Mouse (Mus musculus): ENCODE measurements around the gene Pm20d1. TPM values are rescaled to one million over a fixed set of nuclear protein-coding genes. Genes with fewer than 3 reads are reported as not detected.

Pm20d1 gene
- total RNA-seq, 2 experiments from 2014 or later, result 0.57 to 0.69 TPM

DNA sequence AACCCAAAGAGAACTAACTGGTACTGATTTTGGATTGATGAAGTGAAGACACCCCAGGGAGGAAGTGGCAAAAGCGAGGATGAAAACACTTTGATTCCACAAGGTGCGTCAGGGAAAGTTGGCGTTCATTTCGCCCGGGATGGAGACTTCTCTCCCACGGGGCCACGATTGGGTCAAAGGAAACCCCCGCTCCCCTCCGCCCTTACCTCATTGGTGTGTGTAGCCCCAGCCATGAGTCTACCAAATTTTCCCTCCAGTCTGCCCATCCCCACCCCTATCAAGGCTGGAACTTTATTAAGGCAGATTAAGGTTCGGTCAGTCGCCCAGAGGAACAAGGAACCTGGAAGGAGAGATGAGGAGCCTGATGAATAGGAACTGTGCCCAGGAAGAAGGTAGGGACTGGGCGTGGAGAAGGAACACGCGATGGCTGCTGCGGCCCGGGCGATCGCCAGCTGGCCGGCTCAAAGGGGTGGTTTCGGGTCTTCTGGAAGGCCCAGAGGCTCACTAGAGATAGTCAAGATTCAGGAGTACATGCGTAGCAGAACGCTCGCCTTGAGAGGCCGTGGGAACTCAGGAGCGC is 30.1 kb downstream of the Pm20d1 start, which contains the start of gene Slc41a1:
TSS of gene Slc41a1 (plus strand) at position 287 of the 580 bp plus-strand sequence.
- intact Hi-C loops (cut with DNase I), result no loop called here
- DNase-seq, result no peak

GRCm38 (mm10) chr1:131827787-131828258 is 30.6 kb downstream of the Pm20d1 start:
- intact Hi-C loops (cut with DNase I), result no loop called here
- peak; percentile 86 to 94 for DNase-seq

GRCm38 (mm10) chr1:131828297-131829126 is 31.3 kb downstream of the Pm20d1 start:
- intact Hi-C loops (cut with DNase I), result no loop called here
- DNase-seq, result no peak

- intact Hi-C loops (cut with DNase I), result no loop called here
- DNase-seq, result no peak
These were observed 32.1 kb downstream of the Pm20d1 start for GRCm38 (mm10) chr1:131829279-131829678.

- peak in 1 of 2 experiments; percentile 15 for DNase-seq
- intact Hi-C loops (cut with DNase I), result no loop called here
These were observed 33.4 kb downstream of the Pm20d1 start for GRCm38 (mm10) chr1:131830561-131830960.

GRCm38 (mm10) chr1:131830971-131831641 is 33.9 kb downstream of the Pm20d1 start:
- intact Hi-C loops (cut with DNase I), result no loop called here
- DNase-seq, result no peak

DNA sequence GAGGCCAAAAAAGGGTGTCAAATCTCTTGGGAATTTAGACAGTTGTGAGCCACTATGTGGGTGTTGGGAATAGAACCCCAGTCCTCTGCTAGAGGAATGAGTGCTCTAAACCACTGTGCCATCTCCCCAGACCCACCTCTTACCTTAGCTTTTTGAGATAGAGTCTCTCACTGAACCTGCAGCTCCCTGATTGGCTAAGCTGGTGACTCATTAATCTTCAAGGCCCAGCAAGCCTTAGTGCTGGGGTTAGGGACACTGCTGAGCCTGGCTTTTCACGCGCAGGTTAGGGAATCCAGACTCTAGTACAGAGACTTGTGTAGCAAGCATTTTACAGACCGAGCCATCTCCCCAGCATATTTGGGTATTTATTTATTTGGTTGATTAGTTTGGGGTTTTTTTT is 39.9 kb downstream of the Pm20d1 start:
- intact Hi-C loops (cut with DNase I), result no loop called here
- DNase-seq, result no peak

GRCm38 (mm10) chr1:131838542-131838941 is 41.4 kb downstream of the Pm20d1 start:
- intact Hi-C loops (cut with DNase I), result no loop called here
- DNase-seq, result no peak

DNA sequence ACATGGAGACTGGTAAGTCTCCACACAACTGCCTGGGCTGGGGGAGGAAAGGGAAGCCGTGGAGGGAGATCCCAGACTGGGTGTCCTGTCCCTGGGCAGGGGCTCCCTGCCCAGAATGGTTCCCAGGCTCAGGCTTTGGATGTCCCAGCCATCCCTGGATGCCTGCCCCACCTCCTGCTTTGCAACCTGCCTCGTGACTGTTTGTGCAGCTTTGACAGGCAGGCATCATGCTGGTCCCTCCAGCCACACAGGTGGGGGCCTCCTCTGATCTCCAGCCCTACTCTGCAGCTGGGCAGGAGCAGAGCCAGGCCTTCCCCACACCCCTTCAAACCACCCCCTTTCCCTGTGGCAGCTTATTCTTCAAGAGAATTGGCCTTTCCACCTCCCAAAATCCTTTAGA is 42.1 kb downstream of the Pm20d1 start:
- peak in 1 of 2 experiments; percentile 40 for DNase-seq
- intact Hi-C loops (cut with DNase I), result no loop called here

DNA sequence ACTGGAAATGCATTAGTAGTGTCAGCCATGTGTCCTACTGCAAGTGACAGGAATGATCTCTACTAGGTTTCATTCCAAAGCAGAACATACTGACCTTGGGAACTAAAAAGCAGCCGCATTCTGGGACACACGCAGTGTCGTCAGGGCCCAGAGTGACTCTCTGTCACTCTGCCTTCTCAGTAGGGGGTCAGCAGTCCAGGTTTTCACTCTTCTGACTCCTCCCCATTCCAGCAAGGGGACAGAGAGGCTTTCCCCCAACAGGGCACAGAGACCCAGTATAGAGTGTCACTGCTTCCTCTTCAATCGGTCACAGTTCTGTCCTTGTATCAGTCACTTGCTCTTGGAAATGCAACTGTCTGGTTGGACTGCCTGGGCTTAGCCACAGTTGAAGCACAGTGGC is 45.0 kb downstream of the Pm20d1 start:
- intact Hi-C loops (cut with DNase I), result loop anchor here (10.0 kb wide), 1 partner anchor 227 kb away; no protein-coding TSS in a partner anchor

GRCm38 (mm10) chr1:131843758-131844157 is 46.6 kb downstream of the Pm20d1 start:
- no peak for DNase-seq

More for the DNA sequence above, 45.0 kb downstream of the Pm20d1 start:
- no peak for DNase-seq

GRCm38 (mm10) chr1:131844883-131845282 is 47.7 kb downstream of the Pm20d1 start:
- no peak for DNase-seq
- intact Hi-C loops (cut with DNase I), result loop anchor here (10.0 kb wide), 1 partner anchor 230 kb away; no protein-coding TSS in a partner anchor

More at GRCm38 (mm10) chr1:131843758-131844157, 46.6 kb downstream of the Pm20d1 start:
- intact Hi-C loops (cut with DNase I), result loop anchor here (10.0 kb wide), 1 partner anchor 229 kb away; no protein-coding TSS in a partner anchor

- peak; percentile 50 to 67 for DNase-seq
- intact Hi-C loops (cut with DNase I), result loop anchor here (1.0 to 10.0 kb wide), 3 partner anchors 79 to 231 kb away; no protein-coding TSS in a partner anchor
These were observed 49.1 kb downstream of the Pm20d1 start for GRCm38 (mm10) chr1:131846255-131846654.

GRCm38 (mm10) chr1:131861811-131862210 is 64.6 kb downstream of the Pm20d1 start:
- intact Hi-C loops (cut with DNase I), result no loop called here
- DNase-seq, result no peak

GRCm38 (mm10) chr1:131865596-131865995 is 68.4 kb downstream of the Pm20d1 start:
- intact Hi-C loops (cut with DNase I), result no loop called here
- DNase-seq, result no peak

DNA sequence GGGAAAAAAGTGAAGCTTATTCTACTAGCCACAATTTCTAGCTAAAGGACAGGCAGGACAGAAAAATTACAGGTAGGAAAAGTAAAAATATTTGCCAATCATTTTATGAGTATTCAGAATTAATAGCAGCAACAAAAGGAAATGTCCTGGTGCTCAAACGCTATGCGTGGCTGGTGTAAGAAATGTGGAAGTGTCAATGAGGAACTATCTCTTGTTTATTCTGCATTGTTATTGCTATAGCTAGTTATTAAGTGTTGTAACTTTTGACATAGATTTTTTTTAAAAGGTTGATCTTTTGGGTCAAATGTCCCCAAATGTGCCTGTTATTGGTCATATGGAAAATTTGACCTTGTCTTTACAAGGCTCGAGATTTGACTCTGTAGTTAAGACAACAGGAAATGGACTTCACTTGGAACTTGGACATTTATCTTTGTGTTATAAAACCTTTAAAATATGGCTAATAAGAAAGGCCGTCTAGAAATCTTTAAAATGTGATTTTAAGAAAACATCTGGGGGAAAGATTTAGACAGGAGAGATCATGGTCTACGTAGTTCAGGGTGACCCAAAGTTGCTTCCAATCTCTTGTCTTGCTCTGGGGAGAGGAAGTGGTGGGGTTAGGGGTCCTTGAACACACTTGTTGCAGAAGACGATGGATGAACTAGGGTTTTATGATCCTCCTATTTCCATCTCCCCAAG is 69.3 kb downstream of the Pm20d1 start:
- DNase-seq, result no peak

GRCm38 (mm10) chr1:131867093-131867945 is 70.1 kb downstream of the Pm20d1 start, which contains the start of gene Rab29:
Rab29 (plus strand) TSS chr1:131867224.
- intact Hi-C loops (cut with DNase I), result no loop called here

More for the DNA sequence above, 69.3 kb downstream of the Pm20d1 start:
- intact Hi-C loops (cut with DNase I), result no loop called here

GRCm38 (mm10) chr1:131867946-131868290 is 70.7 kb downstream of the Pm20d1 start:
- no peak for DNase-seq
- intact Hi-C loops (cut with DNase I), result no loop called here

More at GRCm38 (mm10) chr1:131867093-131867945, 70.1 kb downstream of the Pm20d1 start, which contains the start of gene Rab29:
- DNase-seq, result peak; percentile 89 to 91

- intact Hi-C loops (cut with DNase I), result no loop called here
- DNase-seq, result no peak
These were observed 72.4 kb downstream of the Pm20d1 start for GRCm38 (mm10) chr1:131869561-131869960.

All from gastrocnemius, postnatal 36 days (tissue).